Mouse (Mus musculus) liver, embryonic 16.5 days (tissue): ENCODE results near the gene Lrguk. TPM values are rescaled to one million over a fixed set of nuclear protein-coding genes. Genes with fewer than 3 reads are reported as not detected.

Experiments used
- ATAC-seq: fragments of 200-750 bp; cut with Nextera tagmentation; 2 replicates; pipeline ENCODE4 v1.8.0; 2017; ENCODE audit warnings: low read depth, mild to moderate bottlenecking, moderate number of reproducible peaks, moderate library complexity
- H3K27ac ChIP-seq: fragments of 300-500 bp; sonication (generic); 2 replicates; pipeline ENCODE4 v1.5.1; 2014; ENCODE audit warnings: mild to moderate bottlenecking, low read length
- H3K27me3 ChIP-seq: fragments of 300-500 bp; sonication (generic); 2 replicates; pipeline ENCODE4 v1.6.1; 2014; ENCODE audit warnings: low read depth, low read length, mixed read lengths; ENCODE audit not compliant: control insufficient read depth, insufficient read depth
- H3K36me3 ChIP-seq: fragments of 300-500 bp; sonication (generic); 2 replicates; pipeline ENCODE4 v1.6.1; 2014; ENCODE audit warnings: mild to moderate bottlenecking; ENCODE audit not compliant: control insufficient read depth, insufficient read depth
- H3K4me1 ChIP-seq: fragments of 300-500 bp; sonication (generic); 2 replicates; pipeline ENCODE4 v1.6.1; 2014; ENCODE audit warnings: low read depth, low read length, mixed read lengths; ENCODE audit not compliant: control insufficient read depth
- H3K4me2 ChIP-seq: fragments of 300-500 bp; sonication (generic); 2 replicates; pipeline ENCODE4 v1.6.1; 2014; ENCODE audit warnings: low read depth, low read length, mixed read lengths
- H3K4me3 ChIP-seq: fragments of 300-500 bp; sonication (generic); 2 replicates; pipeline ENCODE4 v1.5.1; 2014; ENCODE audit warnings: low read depth, mild to moderate bottlenecking, low read length
- H3K9ac ChIP-seq: fragments of 300-500 bp; sonication (generic); 2 replicates; pipeline ENCODE4 v1.6.1; 2014; ENCODE audit warnings: low read depth, low read length
- H3K9me3 ChIP-seq: fragments of 300-500 bp; sonication (generic); replicated peaks from 2 replicates; pipeline ENCODE4 v1.6.1; 2016; ENCODE audit warnings: low read length; ENCODE audit not compliant: control insufficient read depth
- WGBS: fragments of 180-500 bp; shearing (Covaris S2); extraction: QIAGEN DNeasy Blood & Tissue Kit; methylation state at CpG from one replicate; pipeline ENCODE4 v1.1.7; 2014; ENCODE audit not compliant: insufficient replicate concordance; 5-methylcytosine and 5-hydroxymethylcytosine counted together
- polyA plus RNA-seq: library from polyadenylated mRNA; unstranded; fragments of >200 nt; fragmentation: Nextera tagmentation; extraction: Ambion mirVana; gene quantifications from 2 replicates; pipeline ENCODE4 v1.2.1, GENCODE M21; 2015

The Lrguk gene
- polyA plus RNA-seq, 1 experiment from 2014 or later: 0.09 TPM

GRCm38 (mm10) chr6:34013469-34013868, 15.8 kb upstream of the Lrguk start:
- 49% methylated on average over 6 of the region's 6 CpGs for WGBS
- Histone ChIP-seq H3K9me3 (no peaks in the 10 kb centered on the region), H3K9ac (no peak overlapping the region), H3K4me2 (no peak overlapping the region), H3K4me3 (no peak overlapping the region), H3K36me3 (no peaks in the 10 kb centered on the region), H3K27ac (no peak overlapping the region), H3K27me3 (no peaks in the 10 kb centered on the region), H3K4me1 (no peaks in the 10 kb centered on the region)
- no peak for ATAC-seq

GRCm38 (mm10) chr6:34029746-34030027, 439 bp downstream of the Lrguk start:
- no peaks in the 10 kb centered on the region for H3K9me3 ChIP-seq
- 0 out of 2 replicates have a peak, but pooled peaks have one; percentile 11 for ATAC-seq
- WGBS: 0% methylated on average over 4 of the region's 4 CpGs
- H3K9ac ChIP-seq: peak overlapping the region; percentile 8; the same call in 1 of the 2 replicates
- no peaks in the 10 kb centered on the region; the same call in 1 of the 2 replicates for H3K4me1 ChIP-seq
- peak overlapping the region; percentile 85 for H3K4me2 ChIP-seq
- no peaks in the 10 kb centered on the region for H3K27me3 ChIP-seq
- H3K4me3 ChIP-seq: peak overlapping the region; percentile 63
- H3K36me3 ChIP-seq: no peaks in the 10 kb centered on the region
- no peak overlapping the region for H3K27ac ChIP-seq

GRCm38 (mm10) chr6:34034096-34034495, 4.8 kb downstream of the Lrguk start:
- no peak for ATAC-seq

GRCm38 (mm10) chr6:34034577-34035461, 5.6 kb downstream of the Lrguk start:
- H3K9ac ChIP-seq: no peak overlapping the region
- no peaks in the 10 kb centered on the region for H3K36me3 ChIP-seq
- no peak overlapping the region for H3K4me2 ChIP-seq
- no peaks in the 10 kb centered on the region for H3K27me3 ChIP-seq
- H3K4me1 ChIP-seq: no peaks in the 10 kb centered on the region; the same call in 1 of the 2 replicates
- H3K9me3 ChIP-seq: no peaks in the 10 kb centered on the region
- no peak for ATAC-seq
- no peak overlapping the region for H3K27ac ChIP-seq
- WGBS: 25% methylated on average over 15 of the region's 15 CpGs
- no peak overlapping the region for H3K4me3 ChIP-seq

More at GRCm38 (mm10) chr6:34034096-34034495, 4.8 kb downstream of the Lrguk start:
- H3K4me2 ChIP-seq: no peak overlapping the region
- H3K9me3 ChIP-seq: no peaks in the 10 kb centered on the region
- WGBS: 39% methylated on average over 3 of the region's 3 CpGs
- no peaks in the 10 kb centered on the region; the same call in 1 of the 2 replicates for H3K4me1 ChIP-seq
- H3K27ac ChIP-seq: no peak overlapping the region
- no peaks in the 10 kb centered on the region for H3K36me3 ChIP-seq
- H3K4me3 ChIP-seq: no peak overlapping the region
- no peaks in the 10 kb centered on the region for H3K27me3 ChIP-seq
- H3K9ac ChIP-seq: no peak overlapping the region

GRCm38 (mm10) chr6:34040624-34041235, 11.5 kb downstream of the Lrguk start:
- no peak for ATAC-seq
- Histone ChIP-seq H3K4me1 (no peaks in the 10 kb centered on the region), H3K4me2 (no peak overlapping the region)

GRCm38 (mm10) chr6:34041589-34042280, 12.5 kb downstream of the Lrguk start:
- ATAC-seq: no peak
- no peaks in the 10 kb centered on the region for H3K27me3 ChIP-seq
- no peak overlapping the region for H3K27ac ChIP-seq
- H3K9ac ChIP-seq: no peak overlapping the region
- no peaks in the 10 kb centered on the region for H3K36me3 ChIP-seq
- no peaks in the 10 kb centered on the region for H3K4me1 ChIP-seq
- 68% methylated on average over 11 of the region's 11 CpGs for WGBS
- H3K4me3 ChIP-seq: no peak overlapping the region
- no peaks in the 10 kb centered on the region for H3K9me3 ChIP-seq
- no peak overlapping the region for H3K4me2 ChIP-seq

More at GRCm38 (mm10) chr6:34040624-34041235, 11.5 kb downstream of the Lrguk start:
- no peak overlapping the region for H3K9ac ChIP-seq
- no peaks in the 10 kb centered on the region for H3K27me3 ChIP-seq
- 36% methylated on average over 12 of the region's 12 CpGs for WGBS
- no peaks in the 10 kb centered on the region for H3K9me3 ChIP-seq
- no peak overlapping the region for H3K4me3 ChIP-seq
- no peaks in the 10 kb centered on the region for H3K36me3 ChIP-seq
- no peak overlapping the region for H3K27ac ChIP-seq

- ATAC-seq: no peak
Measured at GRCm38 (mm10) chr6:34044228-34044811, 15.1 kb downstream of the Lrguk start.

GRCm38 (mm10) chr6:34044846-34045540, 15.7 kb downstream of the Lrguk start:
- Histone ChIP-seq H3K9ac (no peak overlapping the region), H3K27ac (no peak overlapping the region), H3K36me3 (no peaks in the 10 kb centered on the region), H3K4me1 (no peaks in the 10 kb centered on the region), H3K4me3 (no peak overlapping the region), H3K27me3 (no peaks in the 10 kb centered on the region), H3K4me2 (no peak overlapping the region), H3K9me3 (no peaks in the 10 kb centered on the region)
- WGBS: 66% methylated on average over 9 of the region's 9 CpGs
- ATAC-seq: no peak

More at GRCm38 (mm10) chr6:34044228-34044811, 15.1 kb downstream of the Lrguk start:
- no peaks in the 10 kb centered on the region for H3K36me3 ChIP-seq
- no peak overlapping the region for H3K4me3 ChIP-seq
- no peaks in the 10 kb centered on the region for H3K4me1 ChIP-seq
- no peak overlapping the region for H3K9ac ChIP-seq
- WGBS: 64% methylated on average over 12 of the region's 12 CpGs
- no peak overlapping the region for H3K4me2 ChIP-seq
- no peaks in the 10 kb centered on the region for H3K27me3 ChIP-seq
- no peak overlapping the region for H3K27ac ChIP-seq
- no peaks in the 10 kb centered on the region for H3K9me3 ChIP-seq
